ENCODE assay signal across 8 mouse cellular contexts in the genomic region with DNA sequence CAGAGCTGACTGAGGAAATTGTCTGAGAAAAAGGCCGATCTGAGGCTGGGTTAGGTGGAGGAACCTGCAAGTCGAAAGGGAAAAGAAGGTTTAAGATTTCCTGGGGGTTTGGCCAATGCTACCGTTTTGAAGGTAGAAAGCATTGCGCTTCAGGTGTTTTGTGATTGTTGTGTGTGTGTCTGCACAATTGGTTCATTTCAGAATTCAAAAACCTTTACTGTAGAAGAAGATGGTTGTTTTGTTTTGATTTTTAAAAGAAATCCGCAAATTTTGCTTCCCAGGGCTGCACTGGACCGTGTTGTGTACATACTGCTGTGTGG. TPM values are rescaled to one million over a fixed set of nuclear protein-coding genes. Genes with fewer than 3 reads are reported as not detected.
DNase-seq lines count a peak whose midpoint lies in the region; ATAC-seq and TF ChIP-seq lines count a peak whose summit lies in the region.

No protein-coding gene starts in this region.

- in situ Hi-C loops in ES-E14 (cut with MboI; ENCODE audit: low sequenced_read_pairs in 2 of 2, unreplicated experiment in 2 of 2), result no loop called here

- no peaks in the 10 kb centered on the region for H3K9me3 ChIP-seq in heart, embryonic 15.5 days (replicated peaks)
- H3K9me3 ChIP-seq in ES-E14 (ENCODE audit: control insufficient read depth, insufficient read depth, low read depth, low read length), result no peaks in the 10 kb centered on the region
- H3K9me3 ChIP-seq in forebrain, embryonic 16.5 days (ENCODE audit: control insufficient read depth, low read length), result no peaks in the 10 kb centered on the region
- H3K9me3 ChIP-seq in liver, postnatal 0 days (ENCODE audit: low read length), result no peaks in the 10 kb centered on the region

- H3K9ac ChIP-seq in heart, embryonic 15.5 days, result peak overlapping the region; percentile 96
- H3K9ac ChIP-seq in ES-E14 (ENCODE audit: insufficient read depth, low read depth, low read length, poor library complexity, severe bottlenecking), result peak overlapping the region; percentile 100
- peak overlapping the region; percentile 74 for H3K9ac ChIP-seq in forebrain, embryonic 16.5 days (replicated peaks; ENCODE audit: low read depth, low read length)
- peak overlapping the region; percentile 84 for H3K9ac ChIP-seq in liver, postnatal 0 days (replicated peaks)

- TF ChIP-seq EP300 in liver, postnatal 0 days (IDR thresholded peaks at IDR 0.05; ENCODE audit: low read depth), result no peak

- no peak for ATAC-seq in heart, embryonic 15.5 days (replicated peaks; ENCODE audit: insufficient number of reproducible peaks, insufficient read depth, low FRiP score, low read depth)
- no peak for ATAC-seq in forebrain, embryonic 16.5 days
- ATAC-seq in liver, postnatal 0 days, result no peak
- ATAC-seq in CD4-positive, CD25-positive, alpha-beta regulatory T cell, adult 4 months, result no peak
- no peak for ATAC-seq in granulocyte monocyte progenitor cell, adult 5-6 weeks (replicated peaks; ENCODE audit: poor library complexity, severe bottlenecking)

- H3K4me1 ChIP-seq in heart, embryonic 15.5 days (replicated peaks), result peaks cover 37% of the 10 kb centered on the region
- peaks cover 0 to 11% of the 10 kb centered on the region in 2 experiments; a peak in 1 of 4 replicates for H3K4me1 ChIP-seq in ES-E14 (ENCODE audit: control insufficient read depth in 2 of 2, insufficient read depth in 2 of 2, low read length in 2 of 2, poor library complexity in 1 of 2)
- peaks cover 36% of the 10 kb centered on the region for H3K4me1 ChIP-seq in forebrain, embryonic 16.5 days (replicated peaks; ENCODE audit: control insufficient read depth, insufficient read depth, low read length)
- H3K4me1 ChIP-seq in liver, postnatal 0 days (ENCODE audit: insufficient read depth), result peaks cover 30% of the 10 kb centered on the region

- under 1% methylated on average over 6 of the region's 6 CpGs for WGBS in heart, embryonic 15.5 days
- WGBS in forebrain, embryonic 16.5 days, result under 1% methylated on average over 6 of the region's 6 CpGs
- under 1% methylated on average over 6 of the region's 6 CpGs for WGBS in liver, postnatal 0 days (ENCODE audit: insufficient replicate concordance)

- DNase-seq in heart, adult 18-20 months, result no peak
- no peak for DNase-seq in ES-E14 (ENCODE audit: low read depth, low spot score)
- DNase-seq in liver, postnatal 0 days, result no peak
- no peak for DNase-seq in urinary bladder, postnatal 14 days (ENCODE audit: low spot score)

- H3K4me2 ChIP-seq in heart, embryonic 15.5 days, result peak overlapping the region; percentile 90
- peak overlapping the region; percentile 93 for H3K4me2 ChIP-seq in forebrain, embryonic 16.5 days (ENCODE audit: low read length)
- peak overlapping the region; percentile 87 for H3K4me2 ChIP-seq in liver, postnatal 0 days (ENCODE audit: low read depth, low read length)

- peak overlapping the region; percentile 95 for H3K27ac ChIP-seq in heart, embryonic 15.5 days
- no peak overlapping the region for H3K27ac ChIP-seq in ES-E14 (ENCODE audit: insufficient read depth, low read depth, low read length, poor library complexity, severe bottlenecking)
- H3K27ac ChIP-seq in forebrain, embryonic 16.5 days (ENCODE audit: low read length), result peak overlapping the region; percentile 77
- peak overlapping the region; percentile 91 for H3K27ac ChIP-seq in liver, postnatal 0 days (ENCODE audit: low read depth)

- H3K4me3 ChIP-seq in heart, embryonic 15.5 days, result peak overlapping the region; percentile 89
- H3K4me3 ChIP-seq in ES-E14 (ENCODE audit: insufficient read depth in 1 of 2, low read depth in 1 of 2, low read length in 2 of 2, poor library complexity in 1 of 2, severe bottlenecking in 1 of 2), result peak overlapping the region; percentile 97 to 100
- peak overlapping the region; percentile 61 for H3K4me3 ChIP-seq in forebrain, embryonic 16.5 days (replicated peaks; ENCODE audit: low read length)
- peak overlapping the region; percentile 83 for H3K4me3 ChIP-seq in liver, postnatal 0 days (ENCODE audit: low read depth, low read length)

- no peaks in the 10 kb centered on the region for H3K27me3 ChIP-seq in heart, embryonic 15.5 days
- no peaks in the 10 kb centered on the region for H3K27me3 ChIP-seq in forebrain, embryonic 16.5 days (replicated peaks; ENCODE audit: control insufficient read depth, insufficient read depth, low read length)
- H3K27me3 ChIP-seq in liver, postnatal 0 days (ENCODE audit: insufficient read depth, low read length), result no peaks in the 10 kb centered on the region

- TF ChIP-seq CTCF in liver, postnatal 0 days (IDR thresholded peaks at IDR 0.05; ENCODE audit: low read depth), result no peak

- no peaks in the 10 kb centered on the region for H3K36me3 ChIP-seq in heart, embryonic 15.5 days
- no peaks in the 10 kb centered on the region for H3K36me3 ChIP-seq in ES-E14 (ENCODE audit: control insufficient read depth, insufficient read depth, low read length, poor library complexity, severe bottlenecking)
- H3K36me3 ChIP-seq in forebrain, embryonic 16.5 days (ENCODE audit: control insufficient read depth, insufficient read depth), result no peaks in the 10 kb centered on the region
- H3K36me3 ChIP-seq in liver, postnatal 0 days (replicated peaks; ENCODE audit: insufficient read depth, low read length), result no peaks in the 10 kb centered on the region

TF ChIP-seq in ES-E14, 5 proteins besides CTCF, POLR2A, EP300 and RAD21:
- TF ChIP-seq ZNF384 (IDR thresholded peaks at IDR 0.05; ENCODE audit: low read depth, low read length) (no peak), HCFC1 (IDR thresholded peaks at IDR 0.05; ENCODE audit: borderline replicate concordance, insufficient read depth, low read length) (0 out of 2 replicates have a peak, but pooled peaks have one; percentile 4)

RNA-seq across cellular contexts. Expression of a gene that starts 0.4 kb away (rescaled TPM):
- 7.5 and 10.8 TPM in 2 replicates for polyA plus RNA-seq in heart, embryonic 15.5 days (2015; fragmentation: Nextera tagmentation; extraction: Ambion mirVana)
- total RNA-seq in heart, adult 18-20 months (2021), result 10 to 100 TPM; 18.9 to 19.2 TPM
- total RNA-seq in ES-E14 (2012; rRNA removed), result 14.1 and 14.2 TPM in 2 replicates
- polyA plus RNA-seq in forebrain, embryonic 16.5 days (2015; fragmentation: Nextera tagmentation; extraction: Ambion mirVana), result 23.0 and 27.4 TPM in 2 replicates
- 2.3 and 2.8 TPM in 2 replicates for polyA plus RNA-seq in liver, postnatal 0 days (2015; fragmentation: Nextera tagmentation; extraction: Ambion mirVana)
- polyA plus RNA-seq in CD4-positive, CD25-positive, alpha-beta regulatory T cell, adult 4 months (2017; shearing (Covaris generic)), result 1 to 10 TPM; 3.4 to 4.0 TPM
- total RNA-seq in granulocyte monocyte progenitor cell, adult 5-6 weeks (2014; fragmentation: Nextera tagmentation), result 5.5 and 8.2 TPM in 2 replicates
- 3.6 and 6.0 TPM in 2 replicates for total RNA-seq in granulocyte monocyte progenitor cell, adult 5-6 weeks (2017)
